Mouse (Mus musculus): ENCODE measurements around the gene Poc1b.

DNA sequence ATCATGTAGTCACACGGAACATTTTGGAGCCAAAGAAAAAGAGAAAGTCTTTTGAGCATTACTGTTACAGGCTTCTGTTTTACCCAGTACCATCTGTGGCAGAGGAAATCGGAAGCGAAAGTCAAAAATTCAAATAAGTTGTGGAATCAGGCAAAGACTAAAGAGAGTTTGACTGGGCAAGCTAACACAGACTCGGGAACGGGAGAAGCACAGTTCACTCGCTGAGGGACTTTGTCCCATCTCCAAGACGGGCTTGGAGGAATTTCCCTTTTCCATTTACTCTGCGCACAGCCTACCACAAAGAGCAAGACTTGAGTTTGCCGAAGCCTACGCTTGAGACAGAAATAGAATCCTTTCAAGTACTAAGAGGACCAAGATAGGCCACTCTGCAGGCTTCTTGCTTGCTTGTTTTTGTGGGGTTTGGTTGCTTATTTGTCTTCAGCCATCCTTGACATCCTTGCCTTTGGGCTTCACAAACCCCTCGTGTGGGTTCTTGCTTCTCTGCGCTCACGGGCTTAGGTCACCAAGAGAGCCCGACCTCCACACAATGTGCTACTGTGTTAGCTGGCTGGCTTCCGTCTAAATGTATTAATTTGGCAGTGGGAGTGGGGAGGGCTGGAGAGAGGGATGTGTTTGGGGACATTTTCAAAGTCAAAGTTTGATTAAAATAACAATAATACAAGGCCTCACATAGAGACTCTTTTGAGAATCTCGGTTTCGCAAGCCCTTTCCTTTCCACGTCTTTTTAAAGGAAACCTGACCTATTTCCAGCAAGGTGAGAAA is 30.5 kb upstream of the Poc1b start:
- TF ChIP-seq CTCF (IDR thresholded peaks at IDR 0.05; ENCODE audit: borderline replicate concordance, control insufficient read depth, extremely low read depth, insufficient read depth, low read length, poor library complexity) (no peak), POLR2A (IDR thresholded peaks at IDR 0.05; ENCODE audit: control insufficient read depth, extremely low read depth, insufficient read depth, low read length, poor library complexity) (no peak)

Data from thymus, adult 2 months (tissue).